Mouse (Mus musculus) heart, postnatal 25 days (tissue): ENCODE measurements around the gene Krt25. TPM values are rescaled to one million over a fixed set of nuclear protein-coding genes. Genes with fewer than 3 reads are reported as not detected.

Experiments used
- DNase-seq: peaks from one replicate; pipeline ENCODE4 v3.0.0; 2022; ENCODE audit warnings: low spot score
- intact Hi-C: fragments of 180-260 bp; cut with DNase I; formaldehyde crosslinking; loops from one replicate; pipeline ENCODE4 v1.15.1; 2025
- total RNA-seq, 2 experiments: library from RNA; stranded (reverse); gene quantifications; 2 replicates each; pipeline ENCODE4 v1.2.3; 2021

Gene Krt25
- total RNA-seq, 2 experiments from 2014 or later: not detected

DNA sequence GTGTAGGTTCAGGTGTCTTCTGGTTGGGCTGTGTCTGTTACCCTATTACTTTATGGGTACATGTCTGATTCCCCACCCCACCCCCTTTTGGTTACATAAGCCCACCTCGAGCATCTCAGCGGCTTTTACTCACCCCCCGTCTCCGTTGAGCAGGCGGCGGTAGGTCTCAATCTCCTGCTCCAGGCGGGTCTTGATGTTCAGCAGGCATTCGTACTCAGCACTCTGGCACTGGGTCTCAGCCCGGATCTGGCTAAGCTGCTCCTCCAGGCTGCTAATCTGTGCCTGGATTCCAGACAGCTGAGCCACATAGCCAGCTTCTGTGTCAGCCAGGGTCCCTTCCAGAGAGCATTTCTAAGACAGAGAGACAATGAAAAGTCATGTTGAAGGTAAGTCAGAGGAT, 41.6 kb downstream of the Krt25 start:
- intact Hi-C loops: no loop called here
- no peak for DNase-seq

DNA sequence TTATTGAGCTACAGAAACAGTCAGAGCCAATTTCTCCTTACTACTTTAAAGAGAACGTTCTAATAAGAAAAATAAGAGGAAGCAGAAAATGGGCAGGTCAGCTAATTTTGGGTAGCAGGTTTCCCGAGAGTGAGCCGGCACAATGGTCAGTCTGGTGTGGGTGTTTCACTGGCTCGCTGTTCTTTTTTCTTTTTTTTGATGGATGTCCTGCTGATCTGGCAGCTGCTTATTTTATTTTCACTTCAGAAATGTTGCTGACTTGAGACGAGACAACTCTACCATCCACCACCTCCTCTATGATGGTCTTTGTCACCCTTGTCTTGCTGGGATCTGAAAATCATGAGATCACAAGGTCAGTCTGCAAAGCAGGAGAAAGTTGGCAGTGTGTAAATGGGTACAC, 42.8 kb downstream of the Krt25 start:
- DNase-seq: no peak
- intact Hi-C loops: no loop called here

DNA sequence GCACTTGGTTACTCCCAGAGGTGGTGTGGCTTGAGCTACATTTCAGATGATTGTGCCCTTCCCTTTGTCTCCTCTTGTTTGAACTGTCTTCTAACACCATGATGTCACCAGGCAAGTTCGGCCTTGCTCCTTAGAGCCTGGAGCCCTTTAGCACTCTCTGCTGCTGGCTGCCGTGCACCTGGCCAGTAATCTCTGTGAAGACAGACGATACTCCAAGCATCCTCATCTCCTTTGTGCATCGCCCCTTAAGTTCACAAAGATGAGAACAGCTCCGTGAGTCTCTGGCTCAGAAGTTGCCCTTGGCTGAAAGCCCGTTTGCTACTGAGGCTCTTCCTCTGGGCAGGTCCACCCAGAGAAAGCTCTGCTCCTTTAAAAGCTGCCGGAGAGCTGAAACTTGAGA, 46.0 kb downstream of the Krt25 start:
- no peak for DNase-seq
- intact Hi-C loops: no loop called here

GRCm38 (mm10) chr11:99275624-99276023, 47.1 kb downstream of the Krt25 start:
- DNase-seq: no peak
- intact Hi-C loops: no loop called here

- DNase-seq: no peak
- intact Hi-C loops: no loop called here
These were observed 50.0 kb downstream of the Krt25 start for GRCm38 (mm10) chr11:99272721-99273120.

- intact Hi-C loops: no loop called here
- no peak for DNase-seq
These were observed 53.6 kb downstream of the Krt25 start for GRCm38 (mm10) chr11:99269192-99269591.

DNA sequence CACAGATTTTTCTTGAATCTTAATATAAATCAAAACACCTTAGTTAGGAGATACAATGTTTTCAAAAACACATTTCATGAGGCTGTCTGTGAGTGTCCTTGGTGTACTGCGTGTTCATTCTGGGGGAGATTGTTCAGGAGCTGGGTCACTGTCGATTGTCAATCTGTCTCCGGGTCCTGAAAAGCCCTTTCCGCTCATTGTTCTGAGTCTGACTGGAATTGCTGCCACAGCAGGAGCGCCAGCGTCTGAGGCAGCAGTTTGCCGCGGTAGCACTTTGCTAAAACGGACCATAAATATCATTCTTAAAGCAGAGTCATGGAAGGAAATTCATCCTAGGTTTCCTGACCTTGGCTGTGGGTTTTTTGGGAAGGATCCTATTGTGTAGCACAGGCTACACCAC, 57.0 kb downstream of the Krt25 start:
- no peak for DNase-seq
- intact Hi-C loops: no loop called here

Other genes with a start within 250 kb of the Krt25 start
- gene Tns4, start 233.6 kb downstream of the Krt25 start, total RNA-seq: under 1 TPM; 0.18 to 0.20 TPM
- under 1 TPM; 0.29 to 0.64 TPM for gene Ccr7, start 167.9 kb downstream of the Krt25 start, total RNA-seq
- 10 to 100 TPM; 46.0 to 51.8 TPM for gene Smarce1, start 91.9 kb downstream of the Krt25 start, total RNA-seq
- 10 to 100 TPM; 32.6 to 39.1 TPM for gene Krt222, start 78.9 kb downstream of the Krt25 start, total RNA-seq
- gene Krt24, start 37.7 kb downstream of the Krt25 start, total RNA-seq: not detected
- gene Krt26, start 15.0 kb upstream of the Krt25 start, total RNA-seq: not detected
- not detected for gene Krt27, start 28.2 kb upstream of the Krt25 start, total RNA-seq
- not detected for gene Krt28, start 52.0 kb upstream of the Krt25 start, total RNA-seq
- 1 to 10 TPM; 5.3 to 5.5 TPM for gene Krt10, start 66.4 kb upstream of the Krt25 start, total RNA-seq
- not detected for gene Krt12, start 99.3 kb upstream of the Krt25 start, total RNA-seq
- not detected for gene Krt20, start 115.2 kb upstream of the Krt25 start, total RNA-seq
- not detected for gene Krt23, start 170.2 kb upstream of the Krt25 start, total RNA-seq
- gene Krt39, start 198.4 kb upstream of the Krt25 start, total RNA-seq: not detected
- gene Krt40, start 220.2 kb upstream of the Krt25 start, total RNA-seq: not detected
- not detected for gene Krtap3-3, start 227.9 kb upstream of the Krt25 start, total RNA-seq
- gene Krtap3-2, start 233.9 kb upstream of the Krt25 start, total RNA-seq: not detected
- not detected for gene Gm11939, start 236.5 kb upstream of the Krt25 start, total RNA-seq
- gene Krtap3-1, start 243.7 kb upstream of the Krt25 start, total RNA-seq: not detected